Mouse (Mus musculus): ENCODE data around the gene Fgfr2.

The Fgfr2 gene

GRCm38 (mm10) chr7:131810916-131811315, 1312.2 kb downstream of the Fgfr2 start:
- DNase-seq (ENCODE audit: low spot score), result no peak

DNA sequence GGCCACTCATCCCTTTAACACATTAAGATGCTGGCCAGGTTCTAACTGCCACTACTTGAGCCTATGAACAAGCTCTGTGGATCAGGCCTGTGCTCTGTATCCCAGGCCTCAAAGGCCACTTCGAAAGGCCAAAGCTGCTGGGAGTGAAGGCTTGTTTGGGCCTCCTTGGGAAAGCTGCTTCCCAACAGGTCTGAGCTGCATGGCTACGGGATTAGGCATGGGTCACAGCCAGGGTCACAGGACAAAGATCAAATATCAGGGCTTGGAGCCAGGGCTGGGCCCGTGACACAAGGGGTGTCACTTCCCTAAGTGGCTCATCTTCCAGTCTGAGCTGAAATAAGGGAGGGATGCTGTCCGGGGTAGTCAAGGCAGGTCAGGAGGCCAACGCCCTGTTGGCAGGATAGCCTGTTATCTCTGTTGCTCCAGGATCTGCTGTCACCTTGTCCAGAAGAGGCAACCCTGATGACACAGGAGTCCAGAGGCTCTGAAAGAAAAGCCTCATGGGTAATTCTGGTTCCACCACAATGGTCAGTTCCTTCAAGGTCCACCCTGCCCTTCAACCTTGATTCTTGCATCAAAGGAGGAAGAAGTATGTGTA, 1313.5 kb downstream of the Fgfr2 start:
- DNase-seq (ENCODE audit: low spot score), result no peak

GRCm38 (mm10) chr7:131807257-131807656, 1315.9 kb downstream of the Fgfr2 start:
- DNase-seq (ENCODE audit: low spot score), result no peak

- DNase-seq (ENCODE audit: low spot score), result no peak
Measured at GRCm38 (mm10) chr7:131805525-131806202, 1317.5 kb downstream of the Fgfr2 start.

GRCm38 (mm10) chr7:131800416-131801045, 1322.6 kb downstream of the Fgfr2 start:
- DNase-seq (ENCODE audit: low spot score), result no peak

- no peak for DNase-seq (ENCODE audit: low spot score)
Measured at GRCm38 (mm10) chr7:131797161-131797560, 1326.0 kb downstream of the Fgfr2 start.

DNA sequence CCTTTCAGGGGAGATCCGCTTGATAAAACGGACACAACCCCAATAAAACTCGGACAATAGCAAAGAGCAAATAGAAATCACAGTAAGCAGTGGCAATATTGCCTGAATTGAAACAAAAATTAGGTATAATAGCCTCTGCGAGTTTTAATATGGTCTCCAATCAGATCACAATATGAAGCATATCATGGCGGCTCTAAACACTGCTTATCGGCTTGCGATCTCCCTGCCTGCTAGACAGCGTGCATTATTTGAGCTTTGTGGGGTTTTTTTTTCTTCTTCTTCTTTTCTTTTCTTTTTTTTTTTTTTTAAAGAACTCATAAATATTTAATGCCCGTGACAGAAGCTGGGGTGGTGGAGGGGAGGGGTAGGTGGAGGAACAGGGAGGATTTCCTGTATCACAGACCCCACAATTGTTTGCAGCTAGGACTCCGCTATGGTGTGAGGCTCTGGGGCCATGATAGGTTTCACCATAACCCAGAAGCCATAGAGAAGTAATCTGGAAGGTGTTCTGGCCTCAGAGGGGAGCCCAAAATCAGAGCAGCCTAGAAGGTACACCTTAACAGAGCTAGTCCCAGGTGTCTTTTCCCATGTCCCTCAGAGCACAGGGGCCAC, 1334.4 kb downstream of the Fgfr2 start:
- no peak for DNase-seq (ENCODE audit: low spot score)

DNA sequence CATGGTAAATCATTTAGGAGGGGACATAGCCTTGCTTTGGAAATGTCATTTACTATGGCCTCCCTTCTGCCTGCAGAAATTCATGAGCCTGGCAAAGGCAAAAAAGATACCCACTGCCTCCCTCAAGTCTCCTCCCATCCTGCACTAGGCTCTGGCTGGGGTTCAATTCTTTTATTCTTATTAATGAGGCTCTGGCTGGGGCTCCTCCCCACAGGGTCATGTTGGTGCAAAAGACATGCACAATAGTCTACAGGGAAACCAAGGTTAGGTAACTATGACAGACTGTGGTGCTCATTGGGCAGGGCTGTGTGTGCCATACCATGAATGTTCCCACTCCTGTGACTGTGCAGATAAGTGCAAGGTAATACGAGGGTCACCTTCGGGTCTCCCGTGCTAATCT, 1337.4 kb downstream of the Fgfr2 start:
- no peak for DNase-seq (ENCODE audit: low spot score)

GRCm38 (mm10) chr7:131778271-131778985, 1344.7 kb downstream of the Fgfr2 start:
- DNase-seq (ENCODE audit: low spot score), result no peak

GRCm38 (mm10) chr7:131777461-131778270, 1345.5 kb downstream of the Fgfr2 start:
- no peak for DNase-seq (ENCODE audit: low spot score)

GRCm38 (mm10) chr7:131776191-131776752, 1346.9 kb downstream of the Fgfr2 start:
- DNase-seq (ENCODE audit: low spot score), result no peak

DNA sequence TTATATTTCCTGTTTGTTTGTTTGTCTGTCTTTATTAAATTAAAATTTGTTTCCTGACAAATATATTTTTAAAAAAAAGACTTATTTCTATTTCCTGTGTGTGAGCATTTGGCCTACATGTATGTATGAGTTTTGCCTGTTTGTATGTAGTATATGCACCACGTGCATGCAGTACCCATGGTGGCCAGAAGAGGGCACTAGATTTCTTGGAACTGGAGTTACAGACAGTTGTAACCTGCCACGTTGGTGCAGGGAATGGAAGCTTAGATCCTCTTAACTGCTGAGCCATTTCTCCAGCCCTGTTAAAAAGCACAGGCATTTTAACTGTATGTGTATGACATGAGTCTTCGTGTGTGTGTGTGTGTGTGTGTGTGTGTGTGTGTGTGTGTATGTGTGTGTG, 1365.2 kb downstream of the Fgfr2 start:
- DNase-seq (ENCODE audit: low spot score), result no peak

- DNase-seq (ENCODE audit: low spot score), result no peak
Measured at GRCm38 (mm10) chr7:131747152-131748010, 1375.8 kb downstream of the Fgfr2 start.

GRCm38 (mm10) chr7:131746752-131747151, 1376.4 kb downstream of the Fgfr2 start:
- DNase-seq (ENCODE audit: low spot score), result no peak

DNA sequence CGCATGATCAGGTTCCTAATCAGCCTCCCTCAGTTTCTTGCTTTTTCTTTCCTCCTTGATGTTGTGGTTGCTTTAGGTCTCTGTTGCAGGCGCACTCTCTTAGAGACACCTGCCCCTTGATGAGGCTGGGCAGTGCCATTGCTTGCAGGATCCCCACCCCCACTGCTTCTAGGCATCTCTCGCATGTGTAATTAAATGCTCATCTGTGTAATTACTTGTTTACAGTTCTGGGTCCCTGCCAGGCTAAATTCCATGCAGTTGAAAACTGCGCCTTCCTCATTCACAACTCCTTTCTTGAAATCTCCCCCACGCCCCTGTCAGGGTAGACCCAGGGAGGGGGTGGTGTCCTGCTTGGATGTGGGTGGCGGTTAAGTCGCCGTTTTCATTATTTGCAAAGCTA, 1380.0 kb downstream of the Fgfr2 start:
- DNase-seq (ENCODE audit: low spot score), result no peak

- no peak for DNase-seq (ENCODE audit: low spot score)
Measured at GRCm38 (mm10) chr7:131722783-131723575, 1400.2 kb downstream of the Fgfr2 start.

- DNase-seq (ENCODE audit: low spot score), result no peak
Measured at GRCm38 (mm10) chr7:131722316-131722715, 1400.8 kb downstream of the Fgfr2 start.

GRCm38 (mm10) chr7:131718280-131718679, 1404.9 kb downstream of the Fgfr2 start:
- no peak for DNase-seq (ENCODE audit: low spot score)

DNA sequence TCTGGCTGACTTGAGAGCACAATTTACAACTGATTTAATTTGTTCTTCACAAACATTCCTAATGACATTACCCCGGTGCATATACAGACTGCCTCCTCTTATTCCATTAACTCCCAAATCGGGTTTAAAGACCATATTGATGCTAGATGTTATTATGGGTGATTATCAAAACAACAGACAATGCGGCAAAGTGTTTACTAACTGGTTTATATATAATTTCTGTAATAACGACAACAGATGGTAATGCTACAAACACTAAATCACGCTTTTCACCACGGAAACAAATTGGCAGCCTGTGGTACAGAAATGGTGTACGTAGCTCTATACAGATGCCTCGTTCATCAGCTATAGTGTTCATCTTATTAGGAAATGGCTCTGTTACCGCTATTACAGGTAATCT, 1410.1 kb downstream of the Fgfr2 start:
- no peak for DNase-seq (ENCODE audit: low spot score)

Data from urinary bladder, postnatal 14 days (tissue).